Mouse (Mus musculus): ENCODE measurements at regions not wholly inside any gene's neighbourhood (a gene's known extent, or its start where the extent isn't known, plus 50 kb on each side); places are given as distances from the start of the nearest gene placed in this dataset.

GRCm38 (mm10) chr9:86205041-86205440 lies 259.7 kb downstream of the Ube2cbp start:
- TF ChIP-seq ZC3H11A (IDR thresholded peaks at IDR 0.05; ENCODE audit: borderline replicate concordance, low read depth, low read length), result no peak
- no peak for TF ChIP-seq HCFC1 (IDR thresholded peaks at IDR 0.05; ENCODE audit: borderline replicate concordance, insufficient read depth, low read length)
- TF ChIP-seq MAFK (IDR thresholded peaks at IDR 0.05; ENCODE audit: insufficient read depth, low read depth, low read length), result no peak
- no peak for TF ChIP-seq ZNF384 (IDR thresholded peaks at IDR 0.05; ENCODE audit: low read depth, low read length)
- TF ChIP-seq CHD2 (IDR thresholded peaks at IDR 0.05; ENCODE audit: low read depth, low read length), result no peak

Measured in ES-E14 (cell line).